Mouse (Mus musculus) heart, embryonic 12.5 days (tissue): ENCODE measurements around the gene Grb2. TPM values are rescaled to one million over a fixed set of nuclear protein-coding genes. Genes with fewer than 3 reads are reported as not detected.
A peak's percentile ranks its signal among the peaks of the same experiment; 100 is the strongest.

Experiments used
- ATAC-seq: fragments of 200-750 bp; cut with Nextera tagmentation; 2 replicates; pipeline ENCODE4 v1.8.0; 2017; ENCODE audit warnings: moderate TSS enrichment, moderate library complexity; ENCODE audit not compliant: insufficient number of reproducible peaks, low FRiP score
- H3K27ac ChIP-seq: fragments of 300-500 bp; sonication (generic); 2 replicates; pipeline ENCODE4 v1.5.1; 2016; ENCODE audit warnings: mild to moderate bottlenecking, moderate library complexity; ENCODE audit not compliant: poor library complexity, severe bottlenecking
- H3K27me3 ChIP-seq: fragments of 300-500 bp; sonication (generic); replicated peaks from 2 replicates; pipeline ENCODE4 v1.6.1; 2016; ENCODE audit warnings: mild to moderate bottlenecking, moderate library complexity
- H3K36me3 ChIP-seq: fragments of 300-500 bp; sonication (generic); 2 replicates; pipeline ENCODE4 v1.6.1; 2016; ENCODE audit warnings: mild to moderate bottlenecking, moderate library complexity
- H3K4me1 ChIP-seq: fragments of 300-500 bp; sonication (generic); replicated peaks from 2 replicates; pipeline ENCODE4 v1.6.1; 2016; ENCODE audit warnings: mild to moderate bottlenecking
- H3K4me2 ChIP-seq: fragments of 300-500 bp; sonication (generic); 2 replicates; pipeline ENCODE4 v1.6.1; 2016; ENCODE audit warnings: mild to moderate bottlenecking, moderate library complexity
- H3K4me3 ChIP-seq: fragments of 300-500 bp; sonication (generic); 2 replicates; pipeline ENCODE4 v1.5.1; 2016; ENCODE audit warnings: mild to moderate bottlenecking
- H3K9ac ChIP-seq: fragments of 300-500 bp; sonication (generic); 2 replicates; pipeline ENCODE4 v1.6.1; 2016; ENCODE audit warnings: mild to moderate bottlenecking, moderate library complexity
- H3K9me3 ChIP-seq: fragments of 300-500 bp; sonication (generic); replicated peaks from 2 replicates; pipeline ENCODE4 v1.6.1; 2016; ENCODE audit warnings: mild to moderate bottlenecking, moderate library complexity
- WGBS: fragments of 180-500 bp; shearing (Covaris S2); methylation state at CpG from one replicate; pipeline ENCODE4 v1.1.7; 2016; 5-methylcytosine and 5-hydroxymethylcytosine counted together
- polyA plus RNA-seq: library from polyadenylated mRNA; unstranded; fragments of >200 nt; fragmentation: Nextera tagmentation; extraction: Ambion mirVana; gene quantifications from 2 replicates; pipeline ENCODE4 v1.2.1, GENCODE M21; 2016

Grb2 gene
- polyA plus RNA-seq, 1 experiment from 2014 or later: 95.9 TPM

- no peak overlapping the region for H3K27ac ChIP-seq
- no peak overlapping the region for H3K4me3 ChIP-seq
- H3K27me3 ChIP-seq: no peaks in the 10 kb centered on the region
- no peak overlapping the region for H3K4me2 ChIP-seq
- H3K36me3 ChIP-seq: peaks cover 7% of the 10 kb centered on the region; the same call in 1 of the 2 replicates
- no peak for ATAC-seq
- no peak overlapping the region for H3K9ac ChIP-seq
- H3K9me3 ChIP-seq: no peaks in the 10 kb centered on the region
- WGBS: 84% methylated on average over 7 of the region's 7 CpGs
- peaks cover 54% of the 10 kb centered on the region for H3K4me1 ChIP-seq
Measured at GRCm38 (mm10) chr11:115672226-115672987, 36.0 kb downstream of the Grb2 start.

GRCm38 (mm10) chr11:115670451-115671050, 37.8 kb downstream of the Grb2 start:
- Histone ChIP-seq H3K4me1 (peaks cover 47% of the 10 kb centered on the region), H3K9ac (peak overlapping the region; percentile 23), H3K27ac (peak overlapping the region; percentile 54), H3K9me3 (no peaks in the 10 kb centered on the region), H3K4me3 (no peak overlapping the region), H3K27me3 (no peaks in the 10 kb centered on the region), H3K36me3 (0 out of 2 replicates have a peak, but pooled peaks cover 4% of the 10 kb centered on the region), H3K4me2 (0 out of 2 replicates have a peak overlapping the region, but pooled peaks have one; percentile 5)
- 30% methylated on average over 5 of the region's 5 CpGs for WGBS
- ATAC-seq: no peak

- no peak overlapping the region for H3K27ac ChIP-seq
- peaks cover 10% of the 10 kb centered on the region for H3K36me3 ChIP-seq
- H3K9me3 ChIP-seq: no peaks in the 10 kb centered on the region
- H3K9ac ChIP-seq: no peak overlapping the region
- H3K27me3 ChIP-seq: no peaks in the 10 kb centered on the region
- no peak for ATAC-seq
- H3K4me3 ChIP-seq: no peak overlapping the region
- no peak overlapping the region for H3K4me2 ChIP-seq
- 80% methylated on average over 4 of the region's 4 CpGs for WGBS
- H3K4me1 ChIP-seq: peaks cover 12% of the 10 kb centered on the region
Measured at GRCm38 (mm10) chr11:115663676-115664335, 44.6 kb downstream of the Grb2 start.

GRCm38 (mm10) chr11:115660376-115660775, 48.0 kb downstream of the Grb2 start:
- WGBS: 93% methylated on average over 4 of the region's 4 CpGs
- no peak overlapping the region for H3K4me3 ChIP-seq
- H3K27me3 ChIP-seq: no peaks in the 10 kb centered on the region
- peaks cover 11% of the 10 kb centered on the region for H3K4me1 ChIP-seq
- H3K4me2 ChIP-seq: no peak overlapping the region
- no peaks in the 10 kb centered on the region for H3K9me3 ChIP-seq
- ATAC-seq: no peak
- H3K27ac ChIP-seq: no peak overlapping the region
- H3K9ac ChIP-seq: no peak overlapping the region
- peaks cover 6% of the 10 kb centered on the region for H3K36me3 ChIP-seq

- H3K4me2 ChIP-seq: no peak overlapping the region
- WGBS: 89% methylated on average over 6 of the region's 6 CpGs
- ATAC-seq: no peak
- H3K27me3 ChIP-seq: no peaks in the 10 kb centered on the region
- no peak overlapping the region for H3K4me3 ChIP-seq
- H3K9me3 ChIP-seq: no peaks in the 10 kb centered on the region
- peaks cover 14% of the 10 kb centered on the region for H3K4me1 ChIP-seq
- peaks cover 19% of the 10 kb centered on the region for H3K36me3 ChIP-seq
- H3K9ac ChIP-seq: no peak overlapping the region; the same call in 1 of the 2 replicates
- no peak overlapping the region for H3K27ac ChIP-seq
Measured at GRCm38 (mm10) chr11:115658521-115658920, 49.9 kb downstream of the Grb2 start.

GRCm38 (mm10) chr11:115654128-115654527, 54.3 kb downstream of the Grb2 start:
- peaks cover 15% of the 10 kb centered on the region for H3K36me3 ChIP-seq
- H3K27ac ChIP-seq: no peak overlapping the region
- no peak for ATAC-seq
- H3K9me3 ChIP-seq: no peaks in the 10 kb centered on the region
- H3K9ac ChIP-seq: peak overlapping the region; percentile 21; the same call in 1 of the 2 replicates
- H3K4me3 ChIP-seq: no peak overlapping the region
- peaks cover 38% of the 10 kb centered on the region for H3K4me1 ChIP-seq
- H3K4me2 ChIP-seq: no peak overlapping the region
- 48% methylated on average over 2 of the region's 2 CpGs for WGBS
- H3K27me3 ChIP-seq: no peaks in the 10 kb centered on the region

GRCm38 (mm10) chr11:115653194-115653593, 55.2 kb downstream of the Grb2 start:
- Histone ChIP-seq H3K4me2 (peak overlapping the region; percentile 27), H3K4me1 (peaks cover 35% of the 10 kb centered on the region), H3K4me3 (no peak overlapping the region), H3K27me3 (no peaks in the 10 kb centered on the region), H3K36me3 (peaks cover 23% of the 10 kb centered on the region), H3K9ac (0 out of 2 replicates have a peak overlapping the region, but pooled peaks have one; percentile 27), H3K27ac (peak overlapping the region; percentile 80), H3K9me3 (no peaks in the 10 kb centered on the region)
- WGBS: 55% methylated on average over 3 of the region's 3 CpGs
- ATAC-seq: peak; percentile 38; the same call in 1 of the 2 replicates

- Histone ChIP-seq H3K4me3 (no peak overlapping the region), H3K9me3 (no peaks in the 10 kb centered on the region), H3K27me3 (no peaks in the 10 kb centered on the region), H3K27ac (no peak overlapping the region), H3K36me3 (peaks cover 32% of the 10 kb centered on the region), H3K4me1 (peaks cover 33% of the 10 kb centered on the region), H3K9ac (no peak overlapping the region), H3K4me2 (no peak overlapping the region)
- 89% methylated on average over 3 of the region's 3 CpGs for WGBS
- no peak for ATAC-seq
Measured at GRCm38 (mm10) chr11:115651680-115652079, 56.7 kb downstream of the Grb2 start.

GRCm38 (mm10) chr11:115649706-115650105, 58.7 kb downstream of the Grb2 start:
- Histone ChIP-seq H3K9ac (peak overlapping the region; percentile 11; the same call in 1 of the 2 replicates), H3K4me2 (no peak overlapping the region), H3K4me1 (peaks cover 33% of the 10 kb centered on the region), H3K9me3 (no peaks in the 10 kb centered on the region), H3K36me3 (peaks cover 41% of the 10 kb centered on the region), H3K4me3 (no peak overlapping the region), H3K27me3 (no peaks in the 10 kb centered on the region), H3K27ac (peak overlapping the region; percentile 26; the same call in 1 of the 2 replicates)
- WGBS: 56% methylated on average over 10 of the region's 10 CpGs
- no peak for ATAC-seq

GRCm38 (mm10) chr11:115647459-115647858, 60.9 kb downstream of the Grb2 start:
- H3K9ac ChIP-seq: no peak overlapping the region
- 51% methylated on average over 6 of the region's 6 CpGs for WGBS
- no peak overlapping the region for H3K4me2 ChIP-seq
- peaks cover 38% of the 10 kb centered on the region for H3K36me3 ChIP-seq
- no peak overlapping the region for H3K4me3 ChIP-seq
- no peak overlapping the region for H3K27ac ChIP-seq
- H3K4me1 ChIP-seq: peaks cover 15% of the 10 kb centered on the region
- H3K27me3 ChIP-seq: no peaks in the 10 kb centered on the region
- no peak for ATAC-seq
- no peaks in the 10 kb centered on the region for H3K9me3 ChIP-seq

- Histone ChIP-seq H3K36me3 (peaks cover 38% of the 10 kb centered on the region), H3K4me2 (no peak overlapping the region), H3K27ac (no peak overlapping the region), H3K27me3 (no peaks in the 10 kb centered on the region), H3K9ac (no peak overlapping the region), H3K4me3 (no peak overlapping the region), H3K4me1 (peaks cover 15% of the 10 kb centered on the region), H3K9me3 (no peaks in the 10 kb centered on the region)
- no peak for ATAC-seq
- WGBS: 91% methylated on average over 9 of the region's 9 CpGs
Measured at GRCm38 (mm10) chr11:115646439-115646838, 62.0 kb downstream of the Grb2 start.
